Comparison of ENCODE assay signal across 9 mouse cellular contexts in genomic region chr2:38584514-38585378, GRCm38 (mm10). TPM values are rescaled to one million over a fixed set of nuclear protein-coding genes. Genes with fewer than 3 reads are reported as not detected.
DNase-seq lines count a peak whose midpoint lies in the region; ATAC-seq and TF ChIP-seq lines count a peak whose summit lies in the region.
"Had no signal": no experiment of that assay in that cellular context is flagged by ENCODE, and none has a peak within 500 bp of the region (broad histone marks: within the 10 kb centered on the region; RNA-seq: fewer than 3 reads in every experiment).

No protein-coding gene starts in this region.

- H3K27me3 ChIP-seq in liver, adult 2 months (ENCODE audit: control insufficient read depth, insufficient read depth, low read length), result no peaks in the 10 kb centered on the region
- H3K27me3 ChIP-seq in liver, embryonic 12.5 days (replicated peaks), result no peaks in the 10 kb centered on the region
- H3K27me3 ChIP-seq in embryonic facial prominence, embryonic 14.5 days (replicated peaks; ENCODE audit: control insufficient read depth, insufficient read depth, low read length), result no peaks in the 10 kb centered on the region
- no peaks in the 10 kb centered on the region for H3K27me3 ChIP-seq in limb, embryonic 12.5 days

- no peak overlapping the region for H3K9ac ChIP-seq in liver, adult 2 months (ENCODE audit: low read depth, low read length)
- no peak overlapping the region for H3K9ac ChIP-seq in liver, embryonic 12.5 days
- H3K9ac ChIP-seq in embryonic facial prominence, embryonic 14.5 days (ENCODE audit: low read depth, low read length), result no peak overlapping the region
- no peak overlapping the region for H3K9ac ChIP-seq in limb, embryonic 12.5 days (replicated peaks)

- H3K4me2 ChIP-seq in liver, embryonic 12.5 days, result no peak overlapping the region
- H3K4me2 ChIP-seq in embryonic facial prominence, embryonic 14.5 days (ENCODE audit: low read depth, low read length), result no peak overlapping the region
- no peak overlapping the region for H3K4me2 ChIP-seq in limb, embryonic 12.5 days

- H3K4me1 ChIP-seq in liver, adult 2 months (ENCODE audit: control insufficient read depth, insufficient read depth, low read length), result peaks cover 5% of the 10 kb centered on the region
- H3K4me1 ChIP-seq in liver, embryonic 12.5 days, result peaks cover 17% of the 10 kb centered on the region; the same call in 1 of the 2 replicates
- no peaks in the 10 kb centered on the region for H3K4me1 ChIP-seq in embryonic facial prominence, embryonic 14.5 days (ENCODE audit: control insufficient read depth, insufficient read depth, low read length)
- H3K4me1 ChIP-seq in limb, embryonic 12.5 days (replicated peaks), result peaks cover 17% of the 10 kb centered on the region; the same call in 1 of the 2 replicates

- H3K4me3 ChIP-seq in liver, adult 2 months (ENCODE audit: insufficient read depth, low read depth, low read length), result no peak overlapping the region
- no peak overlapping the region for H3K4me3 ChIP-seq in liver, embryonic 12.5 days
- H3K4me3 ChIP-seq in embryonic facial prominence, embryonic 14.5 days (ENCODE audit: low read depth, low read length), result no peak overlapping the region
- H3K4me3 ChIP-seq in limb, embryonic 12.5 days (replicated peaks), result no peak overlapping the region

- H3K36me3 ChIP-seq in liver, adult 2 months (ENCODE audit: control insufficient read depth, insufficient read depth, low read length), result peaks cover 16% of the 10 kb centered on the region
- peaks cover 86% of the 10 kb centered on the region for H3K36me3 ChIP-seq in liver, embryonic 12.5 days
- peaks cover 82% of the 10 kb centered on the region for H3K36me3 ChIP-seq in embryonic facial prominence, embryonic 14.5 days (ENCODE audit: control insufficient read depth, insufficient read depth, low read length)
- peaks cover 93% of the 10 kb centered on the region for H3K36me3 ChIP-seq in limb, embryonic 12.5 days

- DNase-seq in liver, adult 2 months (ENCODE audit: extremely low read depth, low read depth, low spot score), result no peak
- peak; percentile 42 for DNase-seq in embryonic facial prominence, embryonic 14.5 days (ENCODE audit: low spot score)
- DNase-seq in retina, postnatal 7 days (ENCODE audit: low read depth, low spot score), result peak; percentile 59
- no peak for DNase-seq in adipocyte (ENCODE audit: low spot score)
- DNase-seq in layer of hippocampus, postnatal 25 days (ENCODE audit: extremely low spot score in 1 of 2, low spot score in 1 of 2), result no peak
- DNase-seq in lung, adult 18-20 months, result no peak

- TF ChIP-seq CTCF in liver, adult 2 months (IDR thresholded peaks at IDR 0.05; ENCODE audit: low read depth, low read length), result no peak

- no peak for TF ChIP-seq POLR2A in liver, adult 2 months (IDR thresholded peaks at IDR 0.05; ENCODE audit: extremely low read depth, insufficient read depth, low read length)

- H3K9me3 ChIP-seq in liver, embryonic 12.5 days (replicated peaks), result no peaks in the 10 kb centered on the region
- H3K9me3 ChIP-seq in embryonic facial prominence, embryonic 14.5 days (ENCODE audit: control insufficient read depth, low read length), result no peaks in the 10 kb centered on the region
- no peaks in the 10 kb centered on the region for H3K9me3 ChIP-seq in limb, embryonic 12.5 days

- no peak; the same call in none of the 2 replicates for ATAC-seq in liver, embryonic 12.5 days
- ATAC-seq in embryonic facial prominence, embryonic 14.5 days (ENCODE audit: low read depth), result no peak
- ATAC-seq in limb, embryonic 12.5 days (ENCODE audit: insufficient number of reproducible peaks, insufficient read depth, low FRiP score, low TSS enrichment, low read depth), result no peak
- ATAC-seq: inflammation-experienced regulatory T-cells, adult 6 months had no signal

- 65% methylated on average over 13 of the region's 13 CpGs for WGBS in liver, adult 2 months
- WGBS in liver, embryonic 12.5 days (ENCODE audit: insufficient replicate concordance), result 72% methylated on average over 13 of the region's 13 CpGs
- 50% methylated on average over 13 of the region's 13 CpGs for WGBS in embryonic facial prominence, embryonic 14.5 days
- WGBS in limb, embryonic 12.5 days, result 33% methylated on average over 13 of the region's 13 CpGs

- H3K27ac ChIP-seq in liver, adult 2 months (replicated peaks; ENCODE audit: insufficient read depth, low read depth, low read length), result peak overlapping the region; percentile 3; the same call in 1 of the 2 replicates
- no peak overlapping the region; the same call in 1 of the 2 replicates for H3K27ac ChIP-seq in liver, embryonic 12.5 days
- no peak overlapping the region for H3K27ac ChIP-seq in embryonic facial prominence, embryonic 14.5 days (replicated peaks; ENCODE audit: low read depth, low read length)
- H3K27ac ChIP-seq in limb, embryonic 12.5 days, result peak overlapping the region; percentile 64; the same call in 1 of the 2 replicates

- H3K79me2 ChIP-seq in liver, adult 2 months (ENCODE audit: control insufficient read depth, insufficient read depth, low read length), result no peaks in the 10 kb centered on the region

RNA-seq across cellular contexts. Expression of gene Psmb7, which starts 59.1 kb away (rescaled TPM):
- total RNA-seq in liver, adult 2 months (2014; rRNA removed), result 195 and 219 TPM in 2 replicates
- polyA plus RNA-seq in liver, adult 2 months (2012; rRNA removed), result 99.4 and 123 TPM in 2 replicates
- 195 and 196 TPM in 2 replicates for polyA plus RNA-seq in liver, embryonic 12.5 days (2016; fragmentation: Nextera tagmentation; extraction: Ambion mirVana)
- polyA plus RNA-seq in embryonic facial prominence, embryonic 14.5 days (2014; fragmentation: Nextera tagmentation; extraction: Ambion mirVana), result 243 and 251 TPM in 2 replicates
- polyA plus RNA-seq in limb, embryonic 12.5 days (2016; fragmentation: Nextera tagmentation; extraction: Ambion mirVana), result 289 and 296 TPM in 2 replicates
- total RNA-seq in layer of hippocampus, postnatal 25 days (2021), result 100 to 1,000 TPM; 205 to 234 TPM

Comparison
In these comparisons a context has a peak if more than half of its experiments do, and no peak if none do; other contexts are left out.
1. H3K27ac ChIP-seq: peak in liver, adult 2 months (single experiment) and limb, embryonic 12.5 days (single experiment); none in liver, embryonic 12.5 days (single experiment) and embryonic facial prominence, embryonic 14.5 days (single experiment).
2. DNase-seq: peak in embryonic facial prominence, embryonic 14.5 days (single experiment) and retina, postnatal 7 days (single experiment); none in liver, adult 2 months (single experiment), adipocyte (single experiment), layer of hippocampus, postnatal 25 days (0 of 2) and lung, adult 18-20 months (0 of 2).